Mouse (Mus musculus): Measurements from ENCODE around the gene Slc30a5.

DNA sequence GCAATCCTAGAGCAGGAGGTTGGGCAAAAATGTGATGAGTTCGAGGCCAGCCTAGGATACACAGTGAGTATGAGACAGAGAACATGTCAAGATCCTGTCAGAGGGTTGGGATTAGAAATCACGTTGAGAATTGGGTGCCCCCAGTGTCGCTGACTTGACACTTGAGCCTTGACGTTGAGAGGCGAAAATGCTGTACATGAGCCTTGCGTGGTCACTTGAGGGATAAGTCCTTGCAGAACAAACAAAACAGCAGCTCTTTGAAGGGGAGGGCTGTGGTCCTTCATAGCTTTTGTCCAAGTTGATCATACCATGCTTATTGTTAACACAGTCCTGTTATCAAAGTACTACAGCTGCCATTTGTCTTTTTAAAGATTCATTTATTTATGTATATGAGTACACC lies 56.5 kb downstream of the Slc30a5 start:
- TF ChIP-seq GATA1 (IDR thresholded peaks at IDR 0.05; ENCODE audit: borderline replicate concordance, low read length) (no peak), FLI1 (IDR thresholded peaks at IDR 0.05; ENCODE audit: low read length) (no peak)

Data from megakaryocyte, embryonic 14.5 days (primary cell).